Mouse (Mus musculus): ENCODE results near the gene Ckap2. TPM values are rescaled to one million over a fixed set of nuclear protein-coding genes. Genes with fewer than 3 reads are reported as not detected.

The Ckap2 gene
- polyA plus RNA-seq, 1 experiment from 2014 or later: 33.0 TPM

DNA sequence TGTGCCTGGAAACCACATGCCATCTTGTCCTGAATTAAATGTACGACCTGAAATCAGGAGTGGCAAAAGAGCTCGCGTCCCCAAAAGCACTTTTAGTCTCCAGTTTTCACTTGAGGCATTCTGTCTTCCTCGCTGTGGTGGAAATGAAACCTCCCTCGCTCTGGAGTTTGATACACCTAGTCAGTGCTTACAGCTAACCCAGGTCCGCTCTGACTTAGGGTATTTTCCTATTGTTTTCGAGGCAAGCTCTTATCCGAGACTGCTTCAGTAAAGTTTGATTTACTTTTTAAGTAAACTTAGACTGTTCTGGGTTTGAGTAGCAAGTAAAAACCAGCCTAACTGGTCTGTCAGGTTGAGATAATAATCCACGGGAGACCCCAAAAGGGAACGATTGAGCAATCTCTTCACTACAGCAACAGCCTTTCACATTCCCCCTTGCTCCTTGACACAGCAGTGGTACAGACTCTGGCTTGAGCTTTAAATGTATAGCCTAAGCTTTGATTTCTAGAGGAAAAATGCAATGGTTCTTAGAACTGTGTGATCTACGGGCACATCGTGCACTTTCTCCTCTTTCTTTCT lies 7.9 kb upstream of the Ckap2 start:
- H3K9ac ChIP-seq (ENCODE audit: low read depth, low read length): peak overlapping the region; percentile 92
- H3K9me3 ChIP-seq (ENCODE audit: control insufficient read depth, low read length): no peaks in the 10 kb centered on the region
- peak; percentile 62 for ATAC-seq
- no peaks in the 10 kb centered on the region for H3K27me3 ChIP-seq (replicated peaks; ENCODE audit: control insufficient read depth, insufficient read depth, low read length)
- 0 out of 2 replicates have a peak, but pooled peaks cover 6% of the 10 kb centered on the region for H3K4me1 ChIP-seq (ENCODE audit: control insufficient read depth, insufficient read depth, low read length)
- H3K27ac ChIP-seq (ENCODE audit: low read length): peak overlapping the region; percentile 99
- no peaks in the 10 kb centered on the region for H3K36me3 ChIP-seq (ENCODE audit: control insufficient read depth, insufficient read depth, low read length)
- peak overlapping the region; percentile 92 for H3K4me3 ChIP-seq (ENCODE audit: low read length)
- peak overlapping the region; percentile 54 for H3K4me2 ChIP-seq (ENCODE audit: low read depth, low read length)
- 9% methylated on average over 12 of the region's 12 CpGs for WGBS

DNA sequence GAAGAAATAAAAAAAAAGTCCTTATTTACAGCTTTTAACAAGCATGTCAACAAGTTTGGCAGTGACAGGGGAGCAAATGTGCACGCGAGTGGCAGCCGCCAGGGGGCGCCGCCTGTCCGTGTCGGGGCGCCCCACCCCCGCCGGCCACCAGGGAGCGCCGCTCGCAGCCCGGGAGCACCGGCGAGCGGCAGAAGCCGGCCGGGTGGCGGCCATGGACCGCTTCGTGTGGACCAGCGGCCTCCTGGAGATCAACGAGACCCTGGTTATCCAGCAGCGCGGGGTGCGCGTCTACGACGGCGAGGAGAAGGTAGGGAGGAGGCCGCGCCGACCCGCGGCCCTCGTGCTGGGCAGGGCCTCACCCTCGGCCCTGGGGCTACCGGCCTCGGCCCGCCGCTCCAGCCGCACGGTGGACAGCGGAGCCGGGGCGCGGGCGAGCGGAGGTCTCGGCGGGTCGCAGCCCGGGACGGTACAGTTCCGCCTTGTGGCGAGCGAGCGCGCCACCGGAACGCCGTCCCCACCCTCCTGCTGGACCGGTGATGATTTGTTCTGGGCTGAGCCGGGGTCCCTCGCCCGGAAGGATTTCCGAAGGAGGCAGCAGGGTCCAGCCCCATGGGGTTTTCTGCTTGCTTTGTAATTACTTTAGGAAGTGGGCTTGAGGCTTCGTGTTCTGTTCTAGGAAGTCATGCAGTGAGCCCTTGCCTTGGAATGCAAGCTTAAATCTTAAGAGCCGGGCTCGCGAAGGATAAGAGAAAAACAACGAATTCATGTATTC lies 7.2 kb upstream of the Ckap2 start, which contains the start of gene Vps36:
Vps36 (plus strand) TSS at position 150 of the 772 bp plus-strand sequence.
- 0 out of 2 replicates have a peak, but pooled peaks cover 6% of the 10 kb centered on the region for H3K4me1 ChIP-seq (ENCODE audit: control insufficient read depth, insufficient read depth, low read length)
- peak within 1 kb of the TSS; percentile 92 for H3K4me3 ChIP-seq (ENCODE audit: low read length)
- H3K36me3 ChIP-seq (ENCODE audit: control insufficient read depth, insufficient read depth, low read length): no peaks in the 10 kb centered on the region
- peak; percentile 95 for ATAC-seq
- peak within 1 kb of the TSS; percentile 54 for H3K4me2 ChIP-seq (ENCODE audit: low read depth, low read length)
- WGBS: under 1% methylated on average over 61 of the region's 73 CpGs
- H3K9ac ChIP-seq (ENCODE audit: low read depth, low read length): peak within 1 kb of the TSS; percentile 92
- H3K27ac ChIP-seq (ENCODE audit: low read length): peak within 1 kb of the TSS; percentile 99
- no peaks in the 10 kb centered on the region for H3K9me3 ChIP-seq (ENCODE audit: control insufficient read depth, low read length)
- no peaks in the 10 kb centered on the region for H3K27me3 ChIP-seq (replicated peaks; ENCODE audit: control insufficient read depth, insufficient read depth, low read length)

DNA sequence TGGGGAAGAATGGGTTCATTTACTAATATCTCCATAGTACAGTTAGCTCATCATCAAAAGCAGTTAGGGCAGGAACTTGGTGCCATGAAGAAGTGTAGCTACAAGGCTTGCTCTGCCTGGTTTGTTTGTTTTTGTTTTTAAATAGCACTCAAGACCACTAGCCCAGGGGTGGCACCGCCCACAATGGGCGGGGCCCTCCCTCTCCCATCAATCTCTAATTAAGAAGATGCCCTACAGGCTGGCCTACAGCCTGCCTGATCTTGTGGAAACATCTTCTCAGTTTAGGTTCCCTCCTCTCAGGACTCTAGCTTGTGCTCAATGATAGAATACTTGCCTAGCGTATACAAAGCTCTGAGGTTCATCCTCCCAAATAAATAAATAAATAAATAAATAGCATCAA lies 735 bp downstream of the Ckap2 start:
- Histone ChIP-seq H3K9ac (ENCODE audit: low read depth, low read length) (peak overlapping the region; percentile 81), H3K27ac (ENCODE audit: low read length) (no peak overlapping the region), H3K4me3 (ENCODE audit: low read length) (peak overlapping the region; percentile 61), H3K36me3 (ENCODE audit: control insufficient read depth, insufficient read depth, low read length) (no peaks in the 10 kb centered on the region), H3K4me1 (ENCODE audit: control insufficient read depth, insufficient read depth, low read length) (peaks cover 11% of the 10 kb centered on the region), H3K4me2 (ENCODE audit: low read depth, low read length) (peak overlapping the region; percentile 74), H3K9me3 (ENCODE audit: control insufficient read depth, low read length) (no peaks in the 10 kb centered on the region), H3K27me3 (replicated peaks; ENCODE audit: control insufficient read depth, insufficient read depth, low read length) (no peaks in the 10 kb centered on the region)
- ATAC-seq: peak; percentile 48
- under 1% methylated on average over 3 of the region's 3 CpGs for WGBS

DNA sequence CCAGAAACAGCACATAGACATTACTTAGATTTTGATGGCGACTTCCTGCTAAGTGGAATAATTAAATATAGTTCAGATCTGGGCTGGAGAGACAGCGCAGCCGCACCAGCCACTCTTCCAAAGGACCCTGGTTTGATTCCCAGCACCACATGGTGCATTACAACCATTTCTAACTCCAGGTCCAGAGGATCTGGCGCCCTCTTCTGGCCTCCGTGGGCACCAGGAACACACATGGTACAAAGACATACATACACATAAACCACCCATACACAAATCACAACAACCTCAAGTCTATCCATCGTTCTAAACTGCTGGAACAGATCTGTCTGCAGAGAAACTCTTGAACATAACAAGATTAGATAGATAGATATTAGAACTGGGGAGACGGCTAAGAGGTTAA lies 9.7 kb downstream of the Ckap2 start:
- H3K36me3 ChIP-seq (ENCODE audit: control insufficient read depth, insufficient read depth, low read length): peaks cover 13% of the 10 kb centered on the region
- no peaks in the 10 kb centered on the region for H3K4me1 ChIP-seq (ENCODE audit: control insufficient read depth, insufficient read depth, low read length)
- no peak overlapping the region for H3K9ac ChIP-seq (ENCODE audit: low read depth, low read length)
- no peaks in the 10 kb centered on the region for H3K27me3 ChIP-seq (replicated peaks; ENCODE audit: control insufficient read depth, insufficient read depth, low read length)
- no peak for ATAC-seq
- WGBS: 94% methylated on average over 7 of the region's 7 CpGs
- no peak overlapping the region for H3K4me2 ChIP-seq (ENCODE audit: low read depth, low read length)
- no peak overlapping the region for H3K27ac ChIP-seq (ENCODE audit: low read length)
- 0 out of 2 replicates have a peak, but pooled peaks cover 6% of the 10 kb centered on the region for H3K9me3 ChIP-seq (ENCODE audit: control insufficient read depth, low read length)
- H3K4me3 ChIP-seq (ENCODE audit: low read length): no peak overlapping the region

DNA sequence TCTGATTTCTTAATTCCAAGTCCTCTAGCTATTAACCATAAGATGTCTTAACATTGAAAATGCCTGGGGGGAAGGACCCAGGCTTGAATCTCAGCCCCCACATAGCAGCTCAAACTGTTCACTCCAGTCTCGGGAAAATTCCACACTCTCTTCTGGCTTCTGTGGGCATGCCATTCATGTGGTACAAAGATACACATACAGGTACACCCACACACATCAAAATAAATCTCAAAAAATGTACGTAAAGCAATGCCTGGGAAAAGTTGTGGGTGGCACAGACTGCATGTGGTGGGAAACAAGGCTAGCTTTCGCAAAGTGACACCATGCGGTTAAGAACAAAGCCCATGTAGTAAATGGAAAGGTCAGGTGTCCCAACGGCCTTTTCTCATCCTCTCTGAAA lies 16.5 kb downstream of the Ckap2 start:
- WGBS: 93% methylated on average over 5 of the region's 5 CpGs

DNA sequence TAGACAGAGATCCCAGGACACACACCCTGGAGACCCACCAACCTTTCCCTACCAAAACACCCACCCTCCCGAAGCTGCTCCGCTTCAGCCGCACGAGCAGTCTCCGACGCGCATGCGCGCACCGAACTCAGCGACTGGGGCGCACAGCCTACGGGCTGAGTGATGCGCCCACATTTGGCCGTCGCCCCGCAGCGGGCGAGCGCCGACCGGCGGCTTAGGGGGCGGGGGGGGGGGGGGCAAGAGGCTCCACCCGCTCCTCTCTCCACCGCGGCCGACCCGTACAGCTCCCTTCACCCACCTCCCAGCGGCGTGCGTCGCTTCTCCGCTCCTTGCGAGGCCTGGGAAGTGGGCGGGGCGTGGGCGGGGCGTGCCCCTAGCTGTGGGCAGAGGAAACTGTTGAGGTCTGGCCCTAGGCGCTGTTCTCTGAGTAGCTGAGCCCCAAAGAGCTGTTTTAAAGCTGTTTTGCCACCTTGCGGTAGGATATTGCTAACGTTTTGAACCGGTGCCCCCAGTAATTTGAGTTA lies 19.5 kb downstream of the Ckap2 start, which contains the start of gene Nek3:
Nek3 (minus strand) TSS at position 356 of the 524 bp plus-strand sequence.
- Histone ChIP-seq H3K27ac (ENCODE audit: low read length) (peak within 1 kb of the TSS; percentile 54; the same call in 1 of the 2 replicates), H3K9me3 (ENCODE audit: control insufficient read depth, low read length) (no peaks in the 10 kb centered on the region), H3K9ac (ENCODE audit: low read depth, low read length) (peak within 1 kb of the TSS; percentile 63), H3K27me3 (replicated peaks; ENCODE audit: control insufficient read depth, insufficient read depth, low read length) (no peaks in the 10 kb centered on the region), H3K4me1 (ENCODE audit: control insufficient read depth, insufficient read depth, low read length) (no peaks in the 10 kb centered on the region; the same call in 1 of the 2 replicates), H3K36me3 (ENCODE audit: control insufficient read depth, insufficient read depth, low read length) (peaks cover 2% of the 10 kb centered on the region; the same call in 1 of the 2 replicates), H3K4me2 (ENCODE audit: low read depth, low read length) (peak within 1 kb of the TSS; percentile 50), H3K4me3 (ENCODE audit: low read length) (peak within 1 kb of the TSS; percentile 69)
- ATAC-seq: peak; percentile 99
- WGBS: 1% methylated on average over 30 of the region's 43 CpGs

More for the DNA sequence above, 16.5 kb downstream of the Ckap2 start:
- Histone ChIP-seq H3K9me3 (ENCODE audit: control insufficient read depth, low read length) (no peaks in the 10 kb centered on the region), H3K36me3 (ENCODE audit: control insufficient read depth, insufficient read depth, low read length) (peaks cover 2% of the 10 kb centered on the region; the same call in 1 of the 2 replicates), H3K27ac (ENCODE audit: low read length) (no peak overlapping the region), H3K27me3 (replicated peaks; ENCODE audit: control insufficient read depth, insufficient read depth, low read length) (no peaks in the 10 kb centered on the region), H3K4me1 (ENCODE audit: control insufficient read depth, insufficient read depth, low read length) (no peaks in the 10 kb centered on the region; the same call in 1 of the 2 replicates), H3K9ac (ENCODE audit: low read depth, low read length) (no peak overlapping the region), H3K4me3 (ENCODE audit: low read length) (no peak overlapping the region), H3K4me2 (ENCODE audit: low read depth, low read length) (no peak overlapping the region)
- ATAC-seq: no peak

DNA sequence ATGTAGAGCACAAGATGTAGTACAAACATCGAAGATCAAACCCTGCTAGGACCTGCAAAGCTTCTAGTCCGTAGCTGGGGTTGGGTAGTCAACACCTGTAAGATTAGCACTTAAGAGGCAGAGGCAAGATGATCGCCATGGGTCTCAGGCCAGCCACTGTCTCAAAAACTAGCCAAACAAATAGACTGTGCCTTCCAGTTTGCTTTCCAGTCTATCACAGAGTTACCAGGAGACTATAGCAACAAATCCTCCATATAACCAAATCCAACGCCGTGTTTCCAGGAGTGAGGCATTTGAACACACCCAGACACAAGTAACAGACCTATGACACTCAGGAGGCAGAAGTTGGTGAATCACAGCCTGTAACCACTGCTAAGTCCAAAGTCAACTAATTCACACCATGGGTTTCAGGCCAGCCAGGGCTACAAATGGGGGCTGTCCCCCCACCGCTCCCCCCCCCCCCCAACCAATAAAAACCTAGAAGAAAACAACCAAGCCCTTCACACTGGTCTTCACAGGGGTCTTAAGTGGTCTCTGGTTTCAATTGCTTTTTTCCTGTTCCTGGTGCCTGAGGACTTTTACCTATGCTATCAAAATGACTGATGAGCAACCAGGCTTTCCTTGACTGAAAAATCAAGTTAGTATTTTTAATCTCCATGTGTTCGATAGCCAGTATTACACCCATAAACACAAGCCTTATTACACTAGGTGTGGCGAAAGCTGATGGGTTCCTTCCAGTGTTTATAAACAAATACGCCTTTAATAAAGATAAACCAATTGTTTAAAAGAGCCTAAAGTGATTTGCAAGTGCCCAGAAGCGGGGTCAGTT lies 20.2 kb downstream of the Ckap2 start:
- WGBS: 43% methylated on average over 10 of the region's 10 CpGs
- no peaks in the 10 kb centered on the region for H3K27me3 ChIP-seq (replicated peaks; ENCODE audit: control insufficient read depth, insufficient read depth, low read length)
- peak overlapping the region; percentile 50 for H3K4me2 ChIP-seq (ENCODE audit: low read depth, low read length)
- H3K36me3 ChIP-seq (ENCODE audit: control insufficient read depth, insufficient read depth, low read length): peaks cover 2% of the 10 kb centered on the region; the same call in 1 of the 2 replicates
- H3K9me3 ChIP-seq (ENCODE audit: control insufficient read depth, low read length): no peaks in the 10 kb centered on the region
- peak overlapping the region; percentile 63 for H3K9ac ChIP-seq (ENCODE audit: low read depth, low read length)
- peak overlapping the region; percentile 69 for H3K4me3 ChIP-seq (ENCODE audit: low read length)
- no peaks in the 10 kb centered on the region; the same call in 1 of the 2 replicates for H3K4me1 ChIP-seq (ENCODE audit: control insufficient read depth, insufficient read depth, low read length)
- H3K27ac ChIP-seq (ENCODE audit: low read length): peak overlapping the region; percentile 54; the same call in 1 of the 2 replicates
- peak; percentile 60 for ATAC-seq

DNA sequence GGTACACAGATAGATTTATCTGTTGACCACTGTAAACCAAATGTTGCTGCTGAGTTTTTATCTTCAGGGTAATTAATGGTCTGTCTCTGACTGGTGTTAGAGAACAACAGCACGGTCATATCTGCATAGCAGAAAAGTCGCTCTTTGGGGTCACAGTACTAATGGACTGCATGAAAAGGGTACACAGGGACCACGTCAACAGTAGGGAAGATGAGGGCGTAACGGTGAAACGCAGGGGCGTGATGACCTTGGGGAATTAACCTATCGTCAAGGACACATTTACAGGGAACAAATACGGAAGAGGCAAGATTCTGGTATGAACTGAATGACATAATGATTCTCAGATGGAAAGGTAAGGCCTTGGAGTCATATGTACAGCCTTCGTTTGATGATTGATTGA lies 21.2 kb downstream of the Ckap2 start:
- H3K9me3 ChIP-seq (ENCODE audit: control insufficient read depth, low read length): no peaks in the 10 kb centered on the region
- no peak overlapping the region for H3K4me3 ChIP-seq (ENCODE audit: low read length)
- no peak for ATAC-seq
- no peak overlapping the region for H3K27ac ChIP-seq (ENCODE audit: low read length)
- H3K36me3 ChIP-seq (ENCODE audit: control insufficient read depth, insufficient read depth, low read length): peaks cover 6% of the 10 kb centered on the region
- H3K9ac ChIP-seq (ENCODE audit: low read depth, low read length): no peak overlapping the region
- H3K4me2 ChIP-seq (ENCODE audit: low read depth, low read length): no peak overlapping the region
- no peaks in the 10 kb centered on the region for H3K27me3 ChIP-seq (replicated peaks; ENCODE audit: control insufficient read depth, insufficient read depth, low read length)
- H3K4me1 ChIP-seq (ENCODE audit: control insufficient read depth, insufficient read depth, low read length): no peaks in the 10 kb centered on the region; the same call in 1 of the 2 replicates
- 85% methylated on average over 10 of the region's 10 CpGs for whole genome bisulfite sequencing
